Comparison of ENCODE assay signal across 9 mouse cellular contexts in genomic region chr14:23791261-23791691, GRCm38 (mm10).
A peak's percentile ranks its signal among the peaks of the same experiment; 100 is the strongest.
DNase-seq lines count a peak whose midpoint lies in the region; ATAC-seq and TF ChIP-seq lines count a peak whose summit lies in the region.
"Had no signal": no experiment of that assay in that cellular context is flagged by ENCODE, and none has a peak within 500 bp of the region (broad histone marks: within the 10 kb centered on the region; RNA-seq: fewer than 3 reads in every experiment).

No protein-coding gene starts in this region.

- no peak overlapping the region for H3K4me3 ChIP-seq in liver, embryonic 12.5 days
- no peak overlapping the region for H3K4me3 ChIP-seq in small intestine, adult 2 months (ENCODE audit: low read depth, low read length)
- H3K4me3 ChIP-seq: embryonic facial prominence, embryonic 15.5 days had no signal

- TF ChIP-seq CTCF in brain, embryonic 14.5 days (IDR thresholded peaks at IDR 0.05; ENCODE audit: borderline replicate concordance, extremely low read depth, insufficient read depth, insufficient read length) = peak; percentile 80; the same call in 1 of the 2 replicates
- TF ChIP-seq CTCF in small intestine, adult 2 months (IDR thresholded peaks at IDR 0.05; ENCODE audit: extremely low read depth, insufficient read length, insufficient replicate concordance, low read depth, low read length) = peak; percentile 65; the same call in 1 of the 2 replicates

- H3K9ac ChIP-seq in liver, embryonic 12.5 days = no peak overlapping the region
- H3K9ac ChIP-seq: embryonic facial prominence, embryonic 15.5 days had no signal

- no peak overlapping the region for H3K4me2 ChIP-seq in liver, embryonic 12.5 days
- H3K4me2 ChIP-seq: embryonic facial prominence, embryonic 15.5 days had no signal

- peak; percentile 38 for DNase-seq in liver
- DNase-seq in brain, embryonic 14.5 days (ENCODE audit: low read depth) = peak; percentile 76
- peak; percentile 47 to 82 for DNase-seq in kidney, postnatal 36 days
- DNase-seq in lung, adult 18-20 months = peak; percentile 31 to 52

- H3K4me1 ChIP-seq in liver, embryonic 12.5 days = no peaks in the 10 kb centered on the region
- H3K4me1 ChIP-seq in small intestine, adult 2 months (ENCODE audit: control insufficient read depth, insufficient read depth, insufficient read length, low read length) = peaks cover 3% of the 10 kb centered on the region; the same call in 1 of the 2 replicates

- no peak for ATAC-seq in liver, embryonic 12.5 days
- peak; percentile 67 for ATAC-seq in frontal cortex, adult (ENCODE audit: low TSS enrichment)
- no peak for ATAC-seq in megakaryocyte, adult 5-6 weeks (ENCODE audit: poor library complexity, severe bottlenecking)

- 43% methylated on average over 13 of the region's 13 CpGs for WGBS in liver, embryonic 12.5 days (ENCODE audit: insufficient replicate concordance)
- WGBS in small intestine, adult 2 months = 52% methylated on average over 13 of the region's 13 CpGs

- no peaks in the 10 kb centered on the region for H3K36me3 ChIP-seq in liver, embryonic 12.5 days
- H3K36me3 ChIP-seq in small intestine, adult 2 months (ENCODE audit: control insufficient read depth, insufficient read depth, low read length) = no peaks in the 10 kb centered on the region
- H3K36me3 ChIP-seq: embryonic facial prominence, embryonic 15.5 days had no signal

- TF ChIP-seq POLR2A in brain, embryonic 14.5 days (IDR thresholded peaks at IDR 0.05; ENCODE audit: borderline replicate concordance, extremely low read depth, insufficient read depth, insufficient read length, poor library complexity, severe bottlenecking) = no peak
- no peak for TF ChIP-seq POLR2A in small intestine, adult 2 months (IDR thresholded peaks at IDR 0.05; ENCODE audit: low read depth, low read length)

- no peak overlapping the region for H3K27ac ChIP-seq in liver, embryonic 12.5 days
- no peak overlapping the region for H3K27ac ChIP-seq in small intestine, adult 2 months (ENCODE audit: insufficient read depth, low read depth, low read length)
- H3K27ac ChIP-seq: embryonic facial prominence, embryonic 15.5 days had no signal

- no peaks in the 10 kb centered on the region for H3K9me3 ChIP-seq in liver, embryonic 12.5 days (replicated peaks)
- H3K9me3 ChIP-seq: embryonic facial prominence, embryonic 15.5 days had no signal

- H3K27me3 ChIP-seq in liver, embryonic 12.5 days (replicated peaks) = no peaks in the 10 kb centered on the region
- no peaks in the 10 kb centered on the region for H3K27me3 ChIP-seq in small intestine, adult 2 months (ENCODE audit: control insufficient read depth, insufficient read depth, low read length)
- H3K27me3 ChIP-seq: embryonic facial prominence, embryonic 15.5 days had no signal
